Mouse (Mus musculus) CH12.LX (cell line): ENCODE data around the gene Rtel1.

Source experiments
- CHD2 ChIP-seq: IDR thresholded peaks from 2 replicates; pipeline ENCODE4 v1.6.1; 2011; ENCODE audit warnings: low read length, improper control_type of control experiment
- CTCF ChIP-seq, 2 experiments: IDR thresholded peaks in 1 of 2; conservative IDR thresholded peaks in 1 of 2; 2 replicates each; pipeline ENCODE4 v1.5.1; 2011 to 2012; ENCODE audit warnings: low read depth in 2 of 2, low read length in 2 of 2, improper control_type of control experiment in 1 of 2, inconsistent platforms in 1 of 2, mild to moderate bottlenecking in 1 of 2, moderate library complexity in 1 of 2
- E2F4 ChIP-seq: IDR thresholded peaks from 2 replicates; pipeline ENCODE4 v1.6.1; 2011; ENCODE audit warnings: low read depth, low read length, improper control_type of control experiment; ENCODE audit not compliant: insufficient replicate concordance
- EP300 ChIP-seq: IDR thresholded peaks from 2 replicates; pipeline ENCODE4 v1.6.1; 2011; ENCODE audit warnings: low read length, improper control_type of control experiment
- GABPA ChIP-seq: IDR thresholded peaks from 2 replicates; pipeline ENCODE4 v1.6.1; 2012; ENCODE audit warnings: low read depth, low read length, improper control_type of control experiment, inconsistent platforms; ENCODE audit not compliant: insufficient replicate concordance
- MAFK ChIP-seq: IDR thresholded peaks from 2 replicates; pipeline ENCODE4 v1.6.1; 2011; ENCODE audit warnings: low read length, improper control_type of control experiment; ENCODE audit not compliant: insufficient replicate concordance
- MAX ChIP-seq: IDR thresholded peaks from 2 replicates; pipeline ENCODE4 v1.6.1; 2011; ENCODE audit warnings: low read length, improper control_type of control experiment
- NELFE ChIP-seq: IDR thresholded peaks from 2 replicates; pipeline ENCODE4 v1.6.1; 2011; ENCODE audit warnings: low read depth, low read length, improper control_type of control experiment
- POLR2A ChIP-seq: IDR thresholded peaks from 2 replicates; pipeline ENCODE4 v1.6.1; 2011; ENCODE audit warnings: low read depth, mild to moderate bottlenecking, improper control_type of control experiment, low read length
- ZC3H11A ChIP-seq: IDR thresholded peaks from 2 replicates; pipeline ENCODE4 v1.6.1; 2012; ENCODE audit warnings: low read depth, mild to moderate bottlenecking, inconsistent platforms, low read length, improper control_type of control experiment
- ZMIZ1 ChIP-seq: IDR thresholded peaks from 2 replicates; pipeline ENCODE4 v1.6.1; 2012; ENCODE audit warnings: low read depth, mild to moderate bottlenecking, inconsistent platforms, low read length, improper control_type of control experiment
- ZNF384 ChIP-seq: IDR thresholded peaks from 2 replicates; pipeline ENCODE4 v1.6.1; 2012; ENCODE audit warnings: low read depth, low read length, improper control_type of control experiment, inconsistent platforms

DNA sequence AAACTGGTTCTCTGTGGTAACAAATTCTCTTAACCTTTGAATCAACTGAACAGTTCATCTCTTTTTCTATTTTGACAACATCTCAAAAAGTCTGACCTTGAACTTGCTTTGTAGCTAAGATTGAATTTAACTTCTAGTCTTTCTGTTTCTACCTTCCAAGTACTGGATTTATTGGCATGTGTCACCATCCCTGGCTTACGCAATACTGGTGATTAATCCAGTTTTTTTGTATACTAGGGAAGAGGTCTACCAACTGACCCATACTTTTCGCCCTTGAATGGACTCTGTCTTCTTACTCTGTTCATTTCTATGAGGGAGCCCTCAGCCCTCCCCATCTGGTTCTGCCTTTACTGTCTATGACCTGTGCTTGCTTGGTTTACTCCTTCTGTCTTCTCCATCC, 6.6 kb downstream of the Rtel1 start:
- no peak for TF ChIP-seq ZMIZ1
- TF ChIP-seq POLR2A: no peak
- TF ChIP-seq CTCF (conservative IDR thresholded peaks at IDR 0.05 in 1 of 2, IDR thresholded peaks at IDR 0.05 in 1 of 2; ENCODE audit: low read depth in 2 of 2, low read length in 2 of 2): no peak
- no peak for TF ChIP-seq MAX
- TF ChIP-seq ZNF384: no peak
- TF ChIP-seq MAFK: no peak
- no peak for TF ChIP-seq ZC3H11A
- no peak for TF ChIP-seq GABPA
- TF ChIP-seq NELFE: no peak
- no peak for TF ChIP-seq EP300
- TF ChIP-seq CHD2: no peak
- TF ChIP-seq E2F4: no peak
